24 mouse cellular contexts compared by ENCODE assay signal in genomic region chr10:30647681-30648080, GRCm38 (mm10).
"Had no signal": no experiment of that assay in that cellular context is flagged by ENCODE, and none has a peak within 500 bp of the region (broad histone marks: within the 10 kb centered on the region; RNA-seq: fewer than 3 reads in every experiment).

No protein-coding gene starts in this region.

- H3K9me3 ChIP-seq: heart, embryonic 10.5 days; heart, embryonic 12.5 days; hindbrain, embryonic 10.5 days; hindbrain, embryonic 12.5 days; intestine, embryonic 15.5 days; limb, embryonic 10.5 days; limb, embryonic 12.5 days had no signal

- ATAC-seq: hindbrain, embryonic 16.5 days; inflammation-experienced regulatory T-cells, adult 6 months; intestine, embryonic 15.5 days; intestine, postnatal 0 days had no signal

- H3K4me3 ChIP-seq: heart, embryonic 10.5 days; heart, embryonic 12.5 days; hindbrain, embryonic 10.5 days; hindbrain, embryonic 12.5 days; intestine, embryonic 15.5 days; layer of hippocampus, adult 2 months; left cerebral cortex, adult 2 months; limb, embryonic 10.5 days; limb, embryonic 12.5 days had no signal

- DNase-seq: gastrocnemius, postnatal 25 days; heart, adult 18-20 months; heart, postnatal 10 days; heart, postnatal 4 days; kidney, adult 18-20 months; kidney, adult 8-10 months; kidney, postnatal 10 days; kidney, postnatal 25 days; kidney, postnatal 4 days; liver had no signal

- H3K4me1 ChIP-seq: heart, embryonic 10.5 days; heart, embryonic 12.5 days; hindbrain, embryonic 10.5 days; hindbrain, embryonic 12.5 days; intestine, embryonic 15.5 days; limb, embryonic 10.5 days; limb, embryonic 12.5 days had no signal

- H3K4me2 ChIP-seq: heart, embryonic 12.5 days; hindbrain, embryonic 12.5 days; hindbrain, embryonic 14.5 days; intestine, embryonic 15.5 days; limb, embryonic 12.5 days; liver, embryonic 11.5 days had no signal

- H3K9ac ChIP-seq: heart, embryonic 12.5 days; hindbrain, embryonic 12.5 days; hindbrain, embryonic 14.5 days; intestine, embryonic 15.5 days; limb, embryonic 12.5 days had no signal

- H3K27ac ChIP-seq: heart, embryonic 10.5 days; hindbrain, embryonic 10.5 days; hindbrain, embryonic 12.5 days; hindbrain, embryonic 14.5 days; intestine, embryonic 15.5 days; layer of hippocampus, adult 2 months; left cerebral cortex, adult 2 months; limb, embryonic 10.5 days; limb, embryonic 12.5 days had no signal

- H3K36me3 ChIP-seq: intestine, embryonic 15.5 days had no signal

- H3K27me3 ChIP-seq: heart, embryonic 12.5 days; hindbrain, embryonic 12.5 days; intestine, embryonic 15.5 days; limb, embryonic 12.5 days had no signal
